Mouse (Mus musculus) activated CD4-positive, CD25-positive, alpha-beta regulatory T cell, adult 9 weeks (primary cell): ENCODE measurements around the gene Kansl2. TPM values are rescaled to one million over a fixed set of nuclear protein-coding genes. Genes with fewer than 3 reads are reported as not detected.

Experiments
- polyA plus RNA-seq: library from polyadenylated mRNA; unstranded; fragments of 100-300 nt; shearing (Covaris generic); gene quantifications from one replicate; pipeline ENCODE4 v1.2.1, GENCODE M21; 2017

Gene Kansl2
- polyA plus RNA-seq = 38.3 TPM

DNA sequence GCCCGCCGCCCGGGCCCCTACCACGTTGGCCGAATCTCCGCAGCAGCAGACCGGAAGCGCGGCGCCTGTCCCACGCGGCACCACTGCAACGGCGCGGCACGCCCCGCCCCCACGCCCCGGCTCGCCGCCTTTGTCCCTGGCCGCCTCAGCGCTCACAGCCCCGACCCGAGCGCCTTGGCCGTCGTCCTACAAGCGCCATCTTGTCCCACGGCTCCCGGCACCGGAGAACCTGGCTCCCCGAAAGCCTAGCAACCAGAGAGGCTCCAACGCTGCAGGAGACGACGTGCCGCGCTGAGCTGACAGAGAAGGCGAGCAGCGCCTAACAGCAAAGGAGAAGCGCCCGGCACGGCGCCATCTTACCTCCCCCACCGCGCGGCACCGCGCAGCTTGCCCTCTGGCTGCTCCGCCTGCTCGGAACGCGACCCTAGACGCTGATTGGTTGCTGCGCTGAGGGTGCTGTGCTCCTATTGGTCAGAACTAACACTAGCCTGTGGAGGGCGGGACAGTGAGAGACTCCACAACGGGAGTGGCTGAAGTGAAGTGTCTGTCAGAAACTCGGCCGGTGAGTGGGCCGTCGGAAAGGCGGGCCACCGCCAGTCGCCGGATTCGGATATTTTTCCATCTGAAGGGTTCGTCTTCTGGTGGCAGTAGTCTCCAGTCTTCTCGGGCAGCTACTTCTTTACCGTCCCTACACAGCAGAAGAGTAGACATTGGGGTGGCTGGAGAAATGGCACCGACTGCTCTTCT, at the start of gene Kansl2:
Gene Kansl2, minus strand, starts transcription at position 384 of the 747 bp plus-strand sequence.

DNA sequence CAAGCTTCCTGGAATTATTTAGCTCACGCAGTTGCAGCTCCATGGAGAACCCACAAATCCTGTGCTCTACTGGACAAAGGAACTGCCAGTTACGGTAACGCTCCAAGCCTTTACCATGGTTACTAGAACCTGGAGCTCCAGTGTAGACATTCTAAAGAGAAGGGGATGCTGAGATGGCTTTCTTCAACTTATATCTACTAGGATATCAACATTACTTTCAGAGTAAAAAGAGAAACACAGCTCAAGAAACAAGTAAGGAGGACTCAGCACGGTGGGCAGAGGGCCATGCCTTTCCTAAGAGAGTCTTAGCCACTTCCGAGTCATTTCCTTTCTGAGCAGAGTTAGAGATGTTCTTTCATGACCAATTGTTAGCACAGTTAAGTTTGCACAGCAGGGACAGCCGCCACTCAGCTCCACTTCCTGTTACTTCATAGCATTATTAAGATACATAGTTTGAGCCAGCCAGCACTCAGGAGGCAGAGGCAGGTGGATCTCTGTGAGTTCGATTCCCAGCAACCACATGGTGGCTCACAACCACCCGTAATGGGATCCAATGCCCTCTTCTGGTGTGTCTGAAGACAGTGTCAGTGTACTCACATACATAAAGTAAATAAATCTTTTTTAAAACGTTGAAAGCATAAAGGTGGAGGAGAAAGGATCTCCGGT, 36.9 kb upstream of the Kansl2 start, which contains the start of the genes Ccnt1 and 4930415O20Rik:
Gene Ccnt1, minus strand, starts transcription at position 51 of the 666 bp plus-strand sequence.
Gene 4930415O20Rik, plus strand, starts transcription at position 132 of the 666 bp plus-strand sequence.

GRCm38 (mm10) chr15:98492102-98492501, 42.0 kb downstream of the Kansl2 start, which contains the start of gene Olfr279:
Gene Olfr279 (plus strand): TSS chr15:98492402.

DNA sequence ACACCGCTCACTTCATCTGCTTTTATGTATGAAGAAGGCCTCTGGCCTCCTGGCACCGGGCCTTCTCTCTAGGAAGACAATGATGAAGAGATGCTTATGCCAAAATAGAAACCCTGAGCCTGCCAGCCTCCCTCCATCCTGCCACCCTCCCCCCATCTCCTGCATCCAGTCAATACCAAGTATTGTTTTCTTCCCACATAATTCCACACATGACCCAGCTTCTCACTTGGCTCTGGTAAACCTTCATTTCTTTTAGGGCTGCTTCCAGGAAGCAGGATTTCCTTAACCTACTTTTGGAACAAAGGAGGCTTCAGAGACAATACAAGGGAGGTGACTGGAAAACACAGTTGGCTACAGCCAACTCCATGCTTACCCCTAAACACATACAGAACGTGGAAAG, 51.4 kb downstream of the Kansl2 start, which contains the start of gene Lalba:
Gene Lalba, minus strand, starts transcription at position 21 of the 400 bp plus-strand sequence.

DNA sequence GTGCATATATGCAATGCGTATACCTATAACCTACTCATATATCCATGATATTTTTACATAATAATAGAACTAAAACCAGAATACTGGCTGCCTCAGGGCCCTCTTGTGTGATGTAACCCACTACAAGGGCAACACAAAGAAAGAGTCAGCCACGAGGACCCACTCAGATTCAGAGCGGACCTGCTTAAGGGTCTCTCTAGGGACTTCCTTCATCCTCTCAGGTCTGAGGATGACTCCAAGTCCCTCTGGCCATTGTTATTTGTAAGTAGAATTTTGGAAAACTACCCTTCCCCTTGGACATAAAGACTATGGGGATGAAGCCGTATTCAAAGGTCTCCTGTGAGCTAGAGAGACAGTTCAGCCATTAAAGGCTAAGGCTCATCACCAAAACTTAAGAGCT, 64.5 kb downstream of the Kansl2 start, which contains the start of gene OR5BS1P:
Gene OR5BS1P, plus strand, starts transcription at position 301 of the 400 bp plus-strand sequence.

Other genes with a start within 250 kb of the Kansl2 start
- gene Zfp641, start 238.1 kb downstream of the Kansl2 start, polyA plus RNA-seq = not detected
- not detected for gene Olfr285, start 216.9 kb downstream of the Kansl2 start, polyA plus RNA-seq
- gene Olfr284, start 193.3 kb downstream of the Kansl2 start, polyA plus RNA-seq = not detected
- gene Olfr283, start 153.3 kb downstream of the Kansl2 start, polyA plus RNA-seq = not detected
- not detected for gene Olfr282, start 103.0 kb downstream of the Kansl2 start, polyA plus RNA-seq
- gene Olfr281, start 81.7 kb downstream of the Kansl2 start, polyA plus RNA-seq = not detected
- not detected for gene OR5BS1P, start 64.4 kb downstream of the Kansl2 start, polyA plus RNA-seq
- not detected for gene Lalba, start 51.5 kb downstream of the Kansl2 start, polyA plus RNA-seq
- 0.06 TPM for gene Olfr279, start 41.9 kb downstream of the Kansl2 start, polyA plus RNA-seq
- gene Ccnt1, start 36.7 kb upstream of the Kansl2 start, polyA plus RNA-seq = 80.8 TPM
- not detected for gene 4930415O20Rik, start 36.7 kb upstream of the Kansl2 start, polyA plus RNA-seq
- 2.6 TPM for gene Adcy6, start 75.8 kb upstream of the Kansl2 start, polyA plus RNA-seq
- gene Cacnb3, start 96.6 kb upstream of the Kansl2 start, polyA plus RNA-seq = 0.22 TPM
- gene Ddx23, start 128.6 kb upstream of the Kansl2 start, polyA plus RNA-seq = 31.8 TPM
- gene Rnd1, start 143.2 kb upstream of the Kansl2 start, polyA plus RNA-seq = 0.70 TPM
- not detected for gene Ccdc65, start 173.9 kb upstream of the Kansl2 start, polyA plus RNA-seq
- gene Fkbp11, start 193.9 kb upstream of the Kansl2 start, polyA plus RNA-seq = 0.46 TPM
- gene Arf3, start 228.9 kb upstream of the Kansl2 start, polyA plus RNA-seq = 61.2 TPM
- gene Wnt10b, start 243.9 kb upstream of the Kansl2 start, polyA plus RNA-seq = 0.23 TPM